Mouse (Mus musculus) Patski (cell line): ENCODE results near the gene Lrrc20. TPM values are rescaled to one million over a fixed set of nuclear protein-coding genes. Genes with fewer than 3 reads are reported as not detected.

Source experiments
- ATAC-seq: fragments of 100-300 bp; one replicate; pipeline ENCODE4 v1.8.0; 2021
- CTCF ChIA-PET: fragments of 350-600 bp; sonication (Branson Sonifier 250); formaldehyde crosslinking; loops from one replicate; lab custom pipeline; 2022; ENCODE audit warnings: inconsistent platforms; lab: Charles Lee
- POLR2A ChIA-PET: fragments of 350-600 bp; sonication (Branson Sonifier 250); formaldehyde crosslinking; loops from one replicate; lab custom pipeline; 2022; ENCODE audit warnings: antibody characterized with exemption, inconsistent platforms; lab: Charles Lee
- DNase-seq: peaks from one replicate; pipeline ENCODE4 v3.0.0-alpha.2; 2011; ENCODE audit warnings: low read depth, low spot score
- H3K27me3 ChIP-seq: fragments of 371-371 bp; one replicate; pipeline ENCODE4 v1.5.1; 2021
- CTCF ChIP-seq: fragments of 100-300 bp; IDR thresholded peaks from one replicate; pipeline ENCODE4 v1.5.1; 2021
- in situ Hi-C: fragments of 300-500 bp; cut with MboI; formaldehyde crosslinking; loops from 3 replicates; pipeline ENCODE4 v1.11.1; 2018; ENCODE audit warnings: low pct_unique_long_range_greater_than_20kb, mixed read lengths
- polyA plus RNA-seq: library from polyadenylated mRNA; unstranded; gene quantifications from one replicate; pipeline ENCODE4 v1.2.3, GENCODE M21; 2021

Gene Lrrc20
- polyA plus RNA-seq, 1 experiment from 2014 or later, result 14.0 TPM

DNA sequence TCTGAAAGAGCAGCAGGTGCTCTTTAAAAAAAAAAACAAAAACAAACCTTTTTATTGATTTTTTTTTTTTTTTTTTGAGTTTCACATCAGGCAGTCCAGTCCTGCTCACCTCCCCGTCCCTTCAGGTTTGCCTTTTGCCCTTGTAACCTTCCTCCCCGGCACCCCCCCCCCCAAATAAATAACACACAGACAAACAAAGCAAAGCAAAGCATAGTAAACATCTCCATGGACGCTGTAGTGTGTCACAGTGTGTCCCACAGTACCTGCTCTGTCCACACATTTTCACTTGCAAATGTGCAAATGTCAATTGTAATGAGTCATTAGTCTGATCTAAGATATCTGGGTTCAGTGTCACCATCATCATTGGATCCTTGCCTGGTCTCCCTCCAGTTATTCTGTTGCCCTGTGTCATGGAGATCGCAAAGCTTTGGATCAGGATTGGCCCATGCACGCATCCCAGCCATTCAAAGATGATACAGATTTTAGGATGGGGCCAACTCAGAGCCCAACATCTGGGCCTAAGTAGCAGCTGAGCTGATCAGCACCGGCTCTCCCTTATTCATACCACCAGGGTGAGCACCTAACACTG is 13.0 kb downstream of the Lrrc20 start:
- no peak for TF ChIP-seq CTCF
- ChIA-PET POLR2A (interaction anchor here (0.7 kb wide), 1 partner anchor 163 kb away, joined by 11 read pairs; no protein-coding TSS in a partner anchor), CTCF (interaction anchor here (0.8 to 1.9 kb wide), 4 partner anchors 10 to 174 kb away, joined by 3 to 8 read pairs (median 3); no protein-coding TSS in a partner anchor)
- DNase-seq (no peak), ATAC-seq (no peak)
- H3K27me3 ChIP-seq, result no peaks in the 10 kb centered on the region
- in situ Hi-C loops, result no loop called here

- ATAC-seq (no peak), DNase-seq (no peak)
- ChIA-PET POLR2A (no interaction called here), CTCF (interaction anchor here (0.7 to 2.2 kb wide), 8 partner anchors 14 to 175 kb away, joined by 3 to 13 read pairs (median 4); no protein-coding TSS in a partner anchor)
- no peaks in the 10 kb centered on the region for H3K27me3 ChIP-seq
- in situ Hi-C loops, result loop anchor here (5.0 kb wide), 2 partner anchors 66 to 111 kb away; no protein-coding TSS in a partner anchor
- TF ChIP-seq CTCF, result no peak
Measured at GRCm38 (mm10) chr10:61491573-61491972, 16.0 kb downstream of the Lrrc20 start.

- POLR2A ChIA-PET, result no interaction called here
- CTCF ChIA-PET, result interaction anchor here (0.7 to 2.2 kb wide), 9 partner anchors 12 to 174 kb away, joined by 3 to 13 read pairs (median 5); no protein-coding TSS in a partner anchor
- no peak for TF ChIP-seq CTCF
- in situ Hi-C loops, result loop anchor here (5.0 kb wide), 2 partner anchors 65 to 110 kb away; no protein-coding TSS in a partner anchor
- DNase-seq (peak; percentile 30), ATAC-seq (peak; percentile 34)
- H3K27me3 ChIP-seq, result no peaks in the 10 kb centered on the region
Measured at GRCm38 (mm10) chr10:61492040-61492439, 16.4 kb downstream of the Lrrc20 start.

DNA sequence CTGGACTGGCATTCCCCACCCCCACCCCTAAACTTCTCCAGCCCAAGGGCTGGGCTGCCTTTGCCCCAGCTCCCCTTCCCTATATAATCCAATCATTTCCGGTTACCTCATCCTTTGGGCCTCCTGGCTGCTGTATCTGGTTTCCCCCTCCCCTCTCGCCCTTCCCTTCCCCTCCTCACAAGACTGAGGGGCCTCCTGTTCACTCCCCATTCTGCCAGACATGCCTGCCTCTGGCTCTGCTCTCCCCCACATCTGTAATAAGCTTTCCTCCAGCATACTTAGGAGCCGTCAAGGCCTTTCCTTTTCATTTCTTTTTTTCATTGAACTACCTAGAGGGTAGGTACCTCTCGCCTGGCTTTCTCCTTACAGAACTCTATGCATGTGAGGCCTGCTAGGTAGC is 19.9 kb downstream of the Lrrc20 start:
- ChIA-PET POLR2A (interaction anchor here (0.6 to 1.3 kb wide), 3 partner anchors 20 to 88 kb away, joined by 3 to 7 read pairs (median 3); partner anchors contain the start of gene Lrrc20), CTCF (interaction anchor here (1.0 to 2.4 kb wide), 3 partner anchors 28 to 108 kb away, joined by 3 to 10 read pairs (median 6); no protein-coding TSS in a partner anchor)
- in situ Hi-C loops, result no loop called here
- no peak for TF ChIP-seq CTCF
- ATAC-seq (no peak), DNase-seq (no peak)
- no peaks in the 10 kb centered on the region for H3K27me3 ChIP-seq

GRCm38 (mm10) chr10:61496231-61496630 is 20.6 kb downstream of the Lrrc20 start:
- H3K27me3 ChIP-seq, result no peaks in the 10 kb centered on the region
- ChIA-PET CTCF (interaction anchor here (1.7 to 2.4 kb wide), 2 partner anchors 29 to 105 kb away, joined by 6 to 10 read pairs; no protein-coding TSS in a partner anchor), POLR2A (interaction anchor here (0.9 kb wide), 1 partner anchor 22 kb away, joined by 3 read pairs; no protein-coding TSS in a partner anchor)
- ATAC-seq (no peak), DNase-seq (no peak)
- in situ Hi-C loops, result no loop called here
- TF ChIP-seq CTCF, result no peak

- ATAC-seq (no peak), DNase-seq (no peak)
- TF ChIP-seq CTCF, result no peak
- no peaks in the 10 kb centered on the region for H3K27me3 ChIP-seq
- CTCF ChIA-PET, result no interaction called here
- POLR2A ChIA-PET, result interaction anchor here (1.2 kb wide), 1 partner anchor 35 kb away, joined by 3 read pairs; no protein-coding TSS in a partner anchor
- in situ Hi-C loops, result no loop called here
Measured at GRCm38 (mm10) chr10:61499505-61500466, 24.2 kb downstream of the Lrrc20 start.

DNA sequence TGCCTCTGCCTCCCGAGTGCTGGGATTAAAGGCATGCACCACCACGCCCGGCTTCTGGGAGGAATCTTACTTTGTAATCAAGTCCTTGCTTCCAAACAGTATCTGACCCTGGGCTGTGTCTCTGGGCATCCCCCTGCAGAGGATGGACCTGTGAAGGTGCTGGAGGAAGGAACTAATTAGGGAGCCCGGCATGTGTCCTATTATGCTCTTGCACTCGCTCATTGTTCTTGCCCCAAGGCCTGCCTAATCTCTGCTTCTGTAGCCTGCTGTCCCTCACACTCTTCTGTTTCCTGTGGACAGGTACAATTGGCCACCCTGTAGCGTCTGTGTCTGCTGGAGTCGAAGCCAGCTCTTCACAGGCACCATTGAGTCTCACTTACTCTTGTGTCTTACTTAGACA is 25.2 kb downstream of the Lrrc20 start:
- no peak for DNase-seq
- no peaks in the 10 kb centered on the region for H3K27me3 ChIP-seq
- CTCF ChIA-PET, result no interaction called here
- TF ChIP-seq CTCF, result no peak
- POLR2A ChIA-PET, result no interaction called here
- in situ Hi-C loops, result no loop called here
- ATAC-seq, result no peak

GRCm38 (mm10) chr10:61504073-61504472 is 28.5 kb downstream of the Lrrc20 start:
- CTCF ChIA-PET, result interaction anchor here (1.7 kb wide), 1 partner anchor 11 kb away, joined by 5 read pairs; no protein-coding TSS in a partner anchor
- TF ChIP-seq CTCF, result no peak
- DNase-seq (no peak), ATAC-seq (no peak)
- in situ Hi-C loops, result no loop called here
- no peaks in the 10 kb centered on the region for H3K27me3 ChIP-seq
- POLR2A ChIA-PET, result no interaction called here

- ATAC-seq (no peak), DNase-seq (no peak)
- CTCF ChIA-PET, result interaction anchor here (1.1 kb wide), 1 partner anchor 12 kb away, joined by 3 read pairs; no protein-coding TSS in a partner anchor
- H3K27me3 ChIP-seq, result no peaks in the 10 kb centered on the region
- POLR2A ChIA-PET, result interaction anchor here (0.6 kb wide), 1 partner anchor 57 kb away, joined by 3 read pairs; no protein-coding TSS in a partner anchor
- TF ChIP-seq CTCF, result no peak
- in situ Hi-C loops, result no loop called here
Measured at GRCm38 (mm10) chr10:61506381-61507200, 31.0 kb downstream of the Lrrc20 start.
